ENCODE assay signal across 8 mouse cellular contexts in the genomic region with DNA sequence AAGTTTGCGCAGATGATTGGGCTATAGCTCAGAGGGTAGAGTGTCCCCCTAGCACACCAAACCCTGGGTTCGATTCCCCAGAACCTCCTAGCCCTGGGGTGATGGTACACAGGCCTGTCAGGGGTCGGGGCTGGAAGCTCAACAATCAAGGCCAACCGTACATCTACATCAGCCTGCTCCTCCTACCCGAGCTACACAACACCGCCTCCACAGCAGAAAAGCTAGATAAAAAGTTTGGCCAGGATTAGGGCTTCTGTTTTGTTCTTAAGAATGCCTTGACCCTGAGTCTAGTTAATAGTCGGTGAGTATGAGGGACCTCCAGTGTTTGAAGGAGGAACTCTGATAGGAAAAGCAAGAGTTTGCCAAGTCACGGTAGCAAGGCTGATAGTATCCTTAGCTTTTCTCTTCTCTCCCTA. TPM values are rescaled to one million over a fixed set of nuclear protein-coding genes. Genes with fewer than 3 reads are reported as not detected.
DNase-seq lines count a peak whose midpoint lies in the region; ATAC-seq lines count a peak whose summit lies in the region.

No protein-coding gene starts in this region.

- H3K4me3 ChIP-seq in forebrain, embryonic 15.5 days: peak overlapping the region; percentile 95
- H3K4me3 ChIP-seq in midbrain, embryonic 10.5 days: peak overlapping the region; percentile 81

- H3K9ac ChIP-seq in forebrain, embryonic 15.5 days (replicated peaks): peak overlapping the region; percentile 96

- H3K4me1 ChIP-seq in forebrain, embryonic 15.5 days: peaks cover 11% of the 10 kb centered on the region
- H3K4me1 ChIP-seq in midbrain, embryonic 10.5 days: peaks cover 16% of the 10 kb centered on the region

- H3K27me3 ChIP-seq in forebrain, embryonic 15.5 days: no peaks in the 10 kb centered on the region
- H3K27me3 ChIP-seq in midbrain, embryonic 10.5 days (ENCODE audit: low read depth, poor library complexity, severe bottlenecking): no peaks in the 10 kb centered on the region

- H3K9me3 ChIP-seq in forebrain, embryonic 15.5 days: no peaks in the 10 kb centered on the region
- no peaks in the 10 kb centered on the region for H3K9me3 ChIP-seq in midbrain, embryonic 10.5 days (replicated peaks)

- peak overlapping the region; percentile 56 for H3K4me2 ChIP-seq in forebrain, embryonic 15.5 days (replicated peaks)

- peak; percentile 16 for DNase-seq in kidney, adult 9 months
- no peak for DNase-seq in kidney, postnatal 14 days
- peak; percentile 20 for DNase-seq in R1 (ENCODE audit: low read depth, low spot score)
- DNase-seq in midbrain, embryonic 10.5 days (ENCODE audit: low spot score): no peak
- DNase-seq in yolk sac, embryonic 10.5 days (ENCODE audit: low spot score): no peak
- no peak for DNase-seq in cerebellum, postnatal 10 days
- DNase-seq in urinary bladder, postnatal 36 days (ENCODE audit: low spot score in 2 of 2): no peak

- H3K27ac ChIP-seq in forebrain, embryonic 15.5 days (replicated peaks): peak overlapping the region; percentile 99
- H3K27ac ChIP-seq in midbrain, embryonic 10.5 days (replicated peaks): peak overlapping the region; percentile 99

- WGBS in forebrain, embryonic 15.5 days: 23% methylated on average over 8 of the region's 8 CpGs
- WGBS in midbrain, embryonic 10.5 days: 41% methylated on average over 8 of the region's 8 CpGs

- peak; percentile 33 for ATAC-seq in forebrain, embryonic 15.5 days (replicated peaks)

- peaks cover 27% of the 10 kb centered on the region for H3K36me3 ChIP-seq in forebrain, embryonic 15.5 days
- H3K36me3 ChIP-seq in midbrain, embryonic 10.5 days: peaks cover 37% of the 10 kb centered on the region

RNA-seq across cellular contexts. Expression of a gene that starts 1.5 kb away (rescaled TPM):
- polyA plus RNA-seq in forebrain, embryonic 15.5 days (2015; fragmentation: Nextera tagmentation; extraction: Ambion mirVana): 75.8 and 82.2 TPM in 2 replicates
- polyA plus RNA-seq in midbrain, embryonic 10.5 days (2016; fragmentation: Nextera tagmentation; extraction: Ambion mirVana): 69.8 and 81.2 TPM in 2 replicates

RNA-seq across cellular contexts. Expression of a gene that starts 7.5 kb away (rescaled TPM):
- 132 and 153 TPM in 2 replicates for polyA plus RNA-seq in forebrain, embryonic 15.5 days (2015; fragmentation: Nextera tagmentation; extraction: Ambion mirVana)
- polyA plus RNA-seq in midbrain, embryonic 10.5 days (2016; fragmentation: Nextera tagmentation; extraction: Ambion mirVana): 2.5 and 10.9 TPM in 2 replicates

Comparison
In these comparisons a context has a peak if more than half of its experiments do, and no peak if none do; other contexts are left out.
1. DNase-seq: peak in kidney, adult 9 months (single experiment) and R1 (single experiment); none in kidney, postnatal 14 days (single experiment), midbrain, embryonic 10.5 days (single experiment), yolk sac, embryonic 10.5 days (single experiment), cerebellum, postnatal 10 days (0 of 2) and urinary bladder, postnatal 36 days (0 of 2).
2. RNA of a gene that starts 7.5 kb away (polyA plus RNA-seq): 132 to 153 TPM in forebrain, embryonic 15.5 days; 2.5 to 10.9 TPM in midbrain, embryonic 10.5 days; every median in the first group is over 10 times any median in the second.